Mouse (Mus musculus): ENCODE data around the gene Zswim8.

DNA sequence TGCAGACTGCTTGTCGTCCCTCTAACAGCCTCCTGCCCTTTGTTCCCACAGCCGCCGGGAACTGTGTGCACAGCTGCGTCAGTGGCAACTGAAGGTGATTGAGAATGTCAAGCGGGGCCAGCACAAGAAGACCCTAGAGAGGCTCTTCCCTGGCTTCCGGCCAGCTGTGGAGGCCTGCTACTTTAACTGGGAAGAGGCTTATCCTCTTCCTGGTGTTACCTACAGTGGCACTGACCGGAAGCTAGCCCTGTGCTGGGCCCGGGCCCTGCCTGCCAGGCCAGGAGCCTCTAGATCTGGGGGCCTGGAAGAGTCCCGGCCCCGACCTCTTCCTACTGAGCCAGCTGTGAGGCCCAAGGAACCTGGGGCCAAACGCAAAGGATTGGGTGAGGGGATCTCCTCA, 6.5 kb downstream of the Zswim8 start:
- TF ChIP-seq CTCF (conservative IDR thresholded peaks at IDR 0.05; ENCODE audit: insufficient read depth, insufficient read length, low read depth, low read length) (no peak), POLR2A (IDR thresholded peaks at IDR 0.05; ENCODE audit: low read depth, low read length) (no peak)
